Mouse (Mus musculus): Measurements from ENCODE around the gene Olfr1104.

The Olfr1104 gene

DNA sequence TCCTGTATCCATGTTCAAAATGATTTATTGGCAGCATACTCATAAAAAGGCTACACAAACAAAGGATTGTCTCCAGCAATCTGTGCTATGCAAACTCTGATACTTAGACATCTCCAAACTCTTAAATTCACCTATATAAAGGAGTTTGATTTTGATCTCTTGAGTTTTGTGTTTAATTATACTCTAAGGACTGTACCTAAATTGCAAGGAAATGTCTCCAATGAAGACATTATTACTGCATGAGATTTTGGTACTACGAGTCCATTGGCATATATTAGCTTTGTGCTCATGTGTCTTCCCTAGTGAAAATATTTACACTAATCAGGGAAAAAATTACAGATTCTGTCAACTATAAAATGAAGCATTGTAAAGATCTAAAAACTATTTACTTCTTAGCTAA, at the start of gene Olfr1104:
Olfr1104 (minus strand) TSS at position 101 of the 400 bp plus-strand sequence.
- no peak for DNase-seq (ENCODE audit: low read depth, low spot score)

GRCm38 (mm10) chr2:87075717-87076116, 48.8 kb upstream of the Olfr1104 start, which contains the start of gene Olfr1107:
Gene Olfr1107, minus strand, starts transcription at chr2:87075817.
- DNase-seq (ENCODE audit: low read depth, low spot score): no peak

DNA sequence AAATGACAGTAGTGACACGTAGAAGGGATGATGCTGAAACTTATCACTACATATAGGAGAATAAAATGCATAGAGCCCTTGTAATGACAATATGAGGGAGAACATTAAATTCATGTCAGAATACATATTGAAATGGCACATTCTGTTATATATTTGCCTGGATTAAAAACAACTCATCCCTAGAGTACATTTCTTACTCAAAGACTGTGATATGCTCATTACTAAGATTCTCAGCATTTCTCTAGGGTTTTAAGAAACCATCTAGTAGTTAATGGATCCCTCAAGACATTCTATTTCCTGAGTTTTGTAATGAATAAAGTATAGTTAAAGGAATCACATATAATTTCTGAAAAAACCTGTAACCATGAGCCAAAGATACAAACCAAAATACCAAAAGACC, 25.3 kb upstream of the Olfr1104 start, which contains the start of gene Olfr1106:
Olfr1106 (minus strand) TSS at position 101 of the 400 bp plus-strand sequence.
- DNase-seq (ENCODE audit: low read depth, low spot score): no peak

- no peak for DNase-seq (ENCODE audit: low read depth, low spot score)
These were observed 9.6 kb upstream of the Olfr1104 start, which contains the start of gene Olfr1105 for GRCm38 (mm10) chr2:87036431-87036830. Gene Olfr1105, minus strand, starts transcription at chr2:87036531.

GRCm38 (mm10) chr2:86998098-86998497, 28.8 kb downstream of the Olfr1104 start, which contains the start of gene Olfr1102:
Gene Olfr1102, plus strand, starts transcription at chr2:86998398.
- no peak for DNase-seq (ENCODE audit: low read depth, low spot score)

GRCm38 (mm10) chr2:86991121-86991520, 35.8 kb downstream of the Olfr1104 start, which contains the start of gene Olfr1101:
Gene Olfr1101, minus strand, starts transcription at chr2:86991221.
- no peak for DNase-seq (ENCODE audit: low read depth, low spot score)

DNA sequence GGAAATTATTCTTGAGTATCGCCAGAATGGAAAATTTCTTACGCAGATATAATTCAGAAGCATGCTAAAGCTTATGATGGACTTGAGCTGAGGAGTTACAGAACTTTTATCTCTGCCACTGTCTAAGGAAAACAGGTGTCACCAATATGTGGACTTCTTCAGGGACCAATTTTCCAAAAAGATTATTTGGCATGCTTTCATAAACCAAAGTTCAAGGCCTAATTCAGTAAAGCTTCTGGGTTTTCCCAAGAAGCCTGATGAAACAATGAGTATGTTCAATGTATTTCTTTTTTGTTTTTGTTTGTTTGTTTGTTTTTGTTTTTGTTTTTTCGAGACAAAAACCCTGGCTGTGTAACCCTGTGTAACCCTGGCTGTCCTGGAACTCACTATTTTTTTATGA, 47.0 kb downstream of the Olfr1104 start, which contains the start of gene Olfr1100:
Olfr1100 (minus strand) TSS at position 101 of the 400 bp plus-strand sequence.
- DNase-seq (ENCODE audit: low read depth, low spot score): no peak
